19 mouse cellular contexts compared by ENCODE assay signal in genomic region chr11:114019087-114019486, GRCm38 (mm10). TPM values are rescaled to one million over a fixed set of nuclear protein-coding genes. Genes with fewer than 3 reads are reported as not detected.
DNase-seq lines count a peak whose midpoint lies in the region; ATAC-seq and TF ChIP-seq lines count a peak whose summit lies in the region.
"Had no signal": no experiment of that assay in that cellular context is flagged by ENCODE, and none has a peak within 500 bp of the region (broad histone marks: within the 10 kb centered on the region; RNA-seq: fewer than 3 reads in every experiment).

No protein-coding gene starts in this region.

- TF ChIP-seq CTCF in brain, embryonic 14.5 days (IDR thresholded peaks at IDR 0.05; ENCODE audit: borderline replicate concordance, extremely low read depth, insufficient read depth, insufficient read length), result no peak

- H3K27me3 ChIP-seq in heart, embryonic 13.5 days (replicated peaks), result peaks cover 35% of the 10 kb centered on the region
- peaks cover 3% of the 10 kb centered on the region; the same call in 1 of the 2 replicates for H3K27me3 ChIP-seq in forebrain, embryonic 14.5 days (replicated peaks; ENCODE audit: control insufficient read depth, insufficient read depth, low read length)
- no peaks in the 10 kb centered on the region for H3K27me3 ChIP-seq in hindbrain, embryonic 15.5 days
- H3K27me3 ChIP-seq in intestine, embryonic 15.5 days (replicated peaks), result peaks cover 4% of the 10 kb centered on the region; the same call in 1 of the 2 replicates

- DNase-seq in heart, postnatal 14 days, result no peak
- DNase-seq in brain, embryonic 14.5 days (ENCODE audit: low read depth), result peak; percentile 83
- peak; percentile 68 for DNase-seq in forebrain, embryonic 14.5 days (ENCODE audit: low spot score)
- no peak for DNase-seq in adrenal gland, adult 8-10 months
- DNase-seq: cerebellum, adult 9-11 months; gastrocnemius, postnatal 36 days; heart, postnatal 36 days; lung, adult 18-20 months; lung, postnatal 14 days; right cerebral cortex, postnatal 14 days; thymus, adult 18-20 months had no signal

- H3K9ac ChIP-seq in heart, embryonic 13.5 days, result no peak overlapping the region
- H3K9ac ChIP-seq in forebrain, embryonic 14.5 days (ENCODE audit: low read length), result no peak overlapping the region
- no peak overlapping the region for H3K9ac ChIP-seq in hindbrain, embryonic 15.5 days
- H3K9ac ChIP-seq in intestine, embryonic 15.5 days, result no peak overlapping the region
- H3K9ac ChIP-seq: embryonic facial prominence, embryonic 13.5 days; stomach, embryonic 15.5 days had no signal

- H3K4me2 ChIP-seq in heart, embryonic 13.5 days, result peak overlapping the region; percentile 18; the same call in 1 of the 2 replicates
- H3K4me2 ChIP-seq in forebrain, embryonic 14.5 days (ENCODE audit: low read length), result no peak overlapping the region
- H3K4me2 ChIP-seq in hindbrain, embryonic 15.5 days, result no peak overlapping the region
- no peak overlapping the region for H3K4me2 ChIP-seq in intestine, embryonic 15.5 days (replicated peaks)
- H3K4me2 ChIP-seq: embryonic facial prominence, embryonic 13.5 days; liver, embryonic 11.5 days; stomach, embryonic 15.5 days had no signal

- H3K9me3 ChIP-seq in heart, embryonic 13.5 days, result no peaks in the 10 kb centered on the region
- no peaks in the 10 kb centered on the region for H3K9me3 ChIP-seq in forebrain, embryonic 14.5 days (replicated peaks; ENCODE audit: control insufficient read depth, low read length)
- no peaks in the 10 kb centered on the region for H3K9me3 ChIP-seq in hindbrain, embryonic 15.5 days
- H3K9me3 ChIP-seq in intestine, embryonic 15.5 days, result no peaks in the 10 kb centered on the region
- H3K9me3 ChIP-seq: embryonic facial prominence, embryonic 13.5 days; stomach, embryonic 15.5 days had no signal

- H3K4me1 ChIP-seq in heart, embryonic 13.5 days, result peaks cover 54% of the 10 kb centered on the region
- peaks cover 14% of the 10 kb centered on the region for H3K4me1 ChIP-seq in forebrain, embryonic 14.5 days (ENCODE audit: control insufficient read depth, insufficient read depth, low read length)
- peaks cover 49% of the 10 kb centered on the region for H3K4me1 ChIP-seq in hindbrain, embryonic 15.5 days (replicated peaks)
- H3K4me1 ChIP-seq in intestine, embryonic 15.5 days (replicated peaks), result peaks cover 7% of the 10 kb centered on the region; the same call in 1 of the 2 replicates

- ATAC-seq in heart, embryonic 13.5 days (ENCODE audit: extremely low read depth, insufficient number of reproducible peaks, low FRiP score, low TSS enrichment), result no peak
- ATAC-seq in forebrain, embryonic 14.5 days, result peak; percentile 54; the same call in 1 of the 2 replicates
- 0 out of 2 replicates have a peak, but pooled peaks have one; percentile 20 for ATAC-seq in hindbrain, embryonic 15.5 days (ENCODE audit: low FRiP score, low read depth)
- no peak for ATAC-seq in intestine, embryonic 15.5 days
- ATAC-seq: intestine, embryonic 16.5 days had no signal

- intact Hi-C loops in heart, postnatal 14 days (cut with DNase I), result no loop called here

- no peaks in the 10 kb centered on the region for H3K36me3 ChIP-seq in heart, embryonic 13.5 days
- no peaks in the 10 kb centered on the region for H3K36me3 ChIP-seq in forebrain, embryonic 14.5 days (ENCODE audit: control insufficient read depth, insufficient read depth, low read length)
- no peaks in the 10 kb centered on the region for H3K36me3 ChIP-seq in hindbrain, embryonic 15.5 days
- H3K36me3 ChIP-seq in intestine, embryonic 15.5 days, result no peaks in the 10 kb centered on the region
- H3K36me3 ChIP-seq: embryonic facial prominence, embryonic 13.5 days; stomach, embryonic 15.5 days had no signal

- TF ChIP-seq POLR2A in brain, embryonic 14.5 days (IDR thresholded peaks at IDR 0.05; ENCODE audit: borderline replicate concordance, extremely low read depth, insufficient read depth, insufficient read length, poor library complexity, severe bottlenecking), result no peak

- no peak overlapping the region for H3K27ac ChIP-seq in heart, embryonic 13.5 days (replicated peaks)
- no peak overlapping the region for H3K27ac ChIP-seq in forebrain, embryonic 14.5 days (ENCODE audit: low read depth, low read length)
- 0 out of 2 replicates have a peak overlapping the region, but pooled peaks have one; percentile 22 for H3K27ac ChIP-seq in hindbrain, embryonic 15.5 days (replicated peaks)
- no peak overlapping the region for H3K27ac ChIP-seq in intestine, embryonic 15.5 days
- H3K27ac ChIP-seq: embryonic facial prominence, embryonic 13.5 days; stomach, embryonic 15.5 days had no signal

- WGBS in heart, embryonic 13.5 days, result 18% methylated on average over 11 of the region's 11 CpGs
- WGBS in forebrain, embryonic 14.5 days, result 12% methylated on average over 11 of the region's 11 CpGs
- WGBS in hindbrain, embryonic 15.5 days, result 9% methylated on average over 11 of the region's 11 CpGs
- 45% methylated on average over 11 of the region's 11 CpGs for whole genome bisulfite sequencing in intestine, embryonic 15.5 days

- no peak overlapping the region for H3K4me3 ChIP-seq in heart, embryonic 13.5 days
- H3K4me3 ChIP-seq in forebrain, embryonic 14.5 days (ENCODE audit: low read depth, low read length), result no peak overlapping the region
- H3K4me3 ChIP-seq in hindbrain, embryonic 15.5 days, result no peak overlapping the region
- no peak overlapping the region for H3K4me3 ChIP-seq in intestine, embryonic 15.5 days (replicated peaks)
- H3K4me3 ChIP-seq: embryonic facial prominence, embryonic 13.5 days; stomach, embryonic 15.5 days had no signal

RNA-seq across cellular contexts. Expression of gene Sdk2, which starts 47.8 kb away (rescaled TPM):
- polyA plus RNA-seq in heart, embryonic 13.5 days (2015; fragmentation: Nextera tagmentation; extraction: Ambion mirVana), result 1.9 and 2.5 TPM in 2 replicates
- 1 to 10 TPM; 2.0 to 2.2 TPM for total RNA-seq in heart, postnatal 14 days (2021)
- polyA plus RNA-seq in brain, embryonic 14.5 days (2012; rRNA removed), result 2.1 and 6.7 TPM in 2 replicates
- polyA plus RNA-seq in forebrain, embryonic 14.5 days (2014; fragmentation: Nextera tagmentation; extraction: Ambion mirVana), result 1.1 and 1.6 TPM in 2 replicates
- 4.7 and 4.9 TPM in 2 replicates for polyA plus RNA-seq in hindbrain, embryonic 15.5 days (2015; fragmentation: Nextera tagmentation; extraction: Ambion mirVana)
- 1 to 10 TPM; 1.9 to 5.5 (median 3.0) TPM for total RNA-seq in adrenal gland, adult 8-10 months (2022)
- polyA plus RNA-seq in intestine, embryonic 15.5 days (2015; fragmentation: Nextera tagmentation; extraction: Ambion mirVana), result 2.1 and 2.2 TPM in 2 replicates
- total RNA-seq: neutrophil, adult 5-6 weeks had no signal

Comparison
In these comparisons a context has a peak if more than half of its experiments do, and no peak if none do; other contexts are left out.
1. ATAC-seq: peak in forebrain, embryonic 14.5 days (single experiment) and hindbrain, embryonic 15.5 days (single experiment); none in heart, embryonic 13.5 days (single experiment) and intestine, embryonic 15.5 days (single experiment).
2. DNase-seq: peak in brain, embryonic 14.5 days (single experiment) and forebrain, embryonic 14.5 days (single experiment); none in heart, postnatal 14 days (0 of 2) and adrenal gland, adult 8-10 months (single experiment).